Mouse (Mus musculus) stomach, embryonic 14.5 days (tissue): ENCODE data around the gene Cdhr4. TPM values are rescaled to one million over a fixed set of nuclear protein-coding genes. Genes with fewer than 3 reads are reported as not detected.

Experiments
- ATAC-seq: fragments of 200-750 bp; cut with Nextera tagmentation; 2 replicates; pipeline ENCODE4 v1.8.0; 2017; ENCODE audit warnings: low read depth, moderate TSS enrichment; ENCODE audit not compliant: insufficient number of reproducible peaks, insufficient read depth, low FRiP score
- H3K27ac ChIP-seq: fragments of 300-500 bp; sonication (generic); 2 replicates; pipeline ENCODE4 v1.5.1; 2014; ENCODE audit warnings: mild to moderate bottlenecking, low read length, moderate library complexity, mixed read lengths
- H3K27me3 ChIP-seq: fragments of 300-500 bp; sonication (generic); 2 replicates; pipeline ENCODE4 v1.6.1; 2014; ENCODE audit warnings: low read length, control low read depth, mixed read lengths; ENCODE audit not compliant: control insufficient read depth, insufficient read depth
- H3K36me3 ChIP-seq: fragments of 300-500 bp; sonication (generic); 2 replicates; pipeline ENCODE4 v1.6.1; 2014; ENCODE audit warnings: mild to moderate bottlenecking, control low read depth, low read length, moderate library complexity, mixed read lengths; ENCODE audit not compliant: control insufficient read depth, insufficient read depth
- H3K4me1 ChIP-seq: fragments of 300-500 bp; sonication (generic); 2 replicates; pipeline ENCODE4 v1.6.1; 2014; ENCODE audit warnings: low read length, control low read depth, mixed read lengths; ENCODE audit not compliant: control insufficient read depth, insufficient read depth
- H3K4me2 ChIP-seq: fragments of 300-500 bp; sonication (generic); replicated peaks from 2 replicates; pipeline ENCODE4 v1.6.1; 2014; ENCODE audit warnings: low read depth, low read length, control low read depth
- H3K4me3 ChIP-seq: fragments of 300-500 bp; sonication (generic); 2 replicates; pipeline ENCODE4 v1.5.1; 2014; ENCODE audit warnings: low read depth, low read length, control low read depth
- H3K9ac ChIP-seq: fragments of 300-500 bp; sonication (generic); replicated peaks from 2 replicates; pipeline ENCODE4 v1.6.1; 2014; ENCODE audit warnings: low read depth, mild to moderate bottlenecking, control low read depth, low read length, moderate library complexity, mixed read lengths
- H3K9me3 ChIP-seq: fragments of 300-500 bp; sonication (generic); 2 replicates; pipeline ENCODE4 v1.6.1; 2016; ENCODE audit warnings: low read depth, low read length, control low read depth; ENCODE audit not compliant: control insufficient read depth
- WGBS: fragments of 180-500 bp; shearing (Covaris S2); extraction: QIAGEN DNeasy Blood & Tissue Kit; methylation state at CpG from one replicate; pipeline ENCODE4 v1.1.7; 2014; 5-methylcytosine and 5-hydroxymethylcytosine counted together
- polyA plus RNA-seq: library from polyadenylated mRNA; unstranded; fragments of >200 nt; fragmentation: Nextera tagmentation; extraction: Ambion mirVana; gene quantifications from 2 replicates; pipeline ENCODE4 v1.2.1, GENCODE M21; 2014

Cdhr4 gene
- 19.7 and 23.9 TPM in 2 replicates for polyA plus RNA-seq

DNA sequence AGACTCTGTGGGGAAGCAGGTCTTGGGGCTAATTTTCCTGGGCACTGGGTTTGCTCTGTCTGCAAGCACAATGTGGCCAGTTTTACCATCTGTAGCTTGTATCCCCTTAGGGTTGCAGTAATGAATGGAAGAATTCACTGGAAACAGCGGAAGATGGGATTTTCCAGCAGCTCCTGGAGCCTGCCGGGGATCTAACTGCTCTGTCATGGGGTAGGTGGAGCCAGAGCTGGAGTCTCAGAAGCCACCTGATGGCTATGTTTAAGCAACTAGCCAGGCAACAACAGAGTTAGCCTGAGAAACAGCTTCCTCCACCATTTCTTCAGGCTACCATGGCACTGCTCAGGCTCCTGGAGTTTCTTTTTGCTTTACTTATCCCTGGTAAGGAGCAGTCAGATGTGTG is at the start of gene Cdhr4:
Gene Cdhr4 (plus strand): TSS at position 301 of the 400 bp plus-strand sequence.
- no peak for ATAC-seq
- H3K27me3 ChIP-seq = no peaks in the 10 kb centered on the region

DNA sequence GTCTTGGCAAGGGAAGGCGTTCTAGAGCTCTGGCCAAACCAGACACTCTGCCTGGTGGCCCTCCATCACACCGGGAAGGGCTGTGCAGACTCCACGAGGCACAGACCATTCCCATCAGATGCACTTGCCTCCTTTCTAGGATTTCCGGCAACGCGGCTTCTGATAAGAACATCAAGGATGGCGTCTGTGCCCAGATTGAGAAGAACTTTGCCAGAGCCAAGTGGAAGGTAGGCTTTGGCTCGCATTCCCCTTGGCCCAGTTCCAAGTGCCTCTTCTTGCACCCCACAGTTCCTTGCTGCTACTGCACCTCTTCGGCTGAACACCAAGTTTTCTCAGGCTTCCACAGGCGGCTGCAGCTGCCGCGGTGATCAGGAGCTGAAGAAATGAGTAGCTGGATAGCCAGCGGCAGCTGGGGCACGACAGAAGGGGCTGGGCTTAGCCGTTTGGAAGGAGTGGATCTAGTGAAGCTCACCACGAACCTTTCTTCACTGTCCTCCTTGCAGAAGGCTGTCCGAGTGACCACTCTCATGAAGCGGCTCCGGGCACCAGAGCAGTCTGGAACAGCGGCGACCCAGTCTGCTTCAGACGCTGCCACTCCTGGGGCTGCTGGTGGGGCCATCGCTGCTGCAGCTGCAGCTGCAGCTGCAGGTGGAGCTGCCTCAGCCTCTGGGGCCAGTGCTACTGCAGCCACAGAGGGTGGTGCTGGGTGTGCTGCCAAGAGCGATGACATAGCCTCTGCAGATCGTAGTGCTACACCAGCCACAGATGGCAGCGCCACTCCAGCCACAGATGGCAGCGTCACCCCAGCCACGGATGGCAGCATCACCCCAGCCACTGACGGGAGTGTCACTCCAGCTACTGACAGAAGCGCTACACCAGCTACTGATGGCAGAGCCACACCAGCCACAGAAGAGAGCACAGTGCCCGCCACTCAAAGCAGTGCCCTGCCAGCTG is 44.8 kb upstream of the Cdhr4 start:
- Histone ChIP-seq H3K27me3 (no peaks in the 10 kb centered on the region), H3K27ac (no peak overlapping the region), H3K4me1 (0 out of 2 replicates have a peak, but pooled peaks cover 6% of the 10 kb centered on the region), H3K4me3 (no peak overlapping the region), H3K4me2 (no peak overlapping the region), H3K9me3 (no peaks in the 10 kb centered on the region), H3K36me3 (no peaks in the 10 kb centered on the region), H3K9ac (no peak overlapping the region)
- no peak for ATAC-seq
- 87% methylated on average over 31 of the region's 31 CpGs for WGBS

More for the DNA sequence above, at the start of gene Cdhr4:
- H3K4me3 ChIP-seq = no peak within 1 kb of the TSS
- no peaks in the 10 kb centered on the region for H3K9me3 ChIP-seq
- no peak within 1 kb of the TSS for H3K9ac ChIP-seq
- WGBS = 69% methylated on average over 2 of the region's 2 CpGs
- no peak within 1 kb of the TSS for H3K4me2 ChIP-seq
- H3K4me1 ChIP-seq = no peaks in the 10 kb centered on the region
- no peaks in the 10 kb centered on the region for H3K36me3 ChIP-seq
- H3K27ac ChIP-seq = no peak within 1 kb of the TSS

DNA sequence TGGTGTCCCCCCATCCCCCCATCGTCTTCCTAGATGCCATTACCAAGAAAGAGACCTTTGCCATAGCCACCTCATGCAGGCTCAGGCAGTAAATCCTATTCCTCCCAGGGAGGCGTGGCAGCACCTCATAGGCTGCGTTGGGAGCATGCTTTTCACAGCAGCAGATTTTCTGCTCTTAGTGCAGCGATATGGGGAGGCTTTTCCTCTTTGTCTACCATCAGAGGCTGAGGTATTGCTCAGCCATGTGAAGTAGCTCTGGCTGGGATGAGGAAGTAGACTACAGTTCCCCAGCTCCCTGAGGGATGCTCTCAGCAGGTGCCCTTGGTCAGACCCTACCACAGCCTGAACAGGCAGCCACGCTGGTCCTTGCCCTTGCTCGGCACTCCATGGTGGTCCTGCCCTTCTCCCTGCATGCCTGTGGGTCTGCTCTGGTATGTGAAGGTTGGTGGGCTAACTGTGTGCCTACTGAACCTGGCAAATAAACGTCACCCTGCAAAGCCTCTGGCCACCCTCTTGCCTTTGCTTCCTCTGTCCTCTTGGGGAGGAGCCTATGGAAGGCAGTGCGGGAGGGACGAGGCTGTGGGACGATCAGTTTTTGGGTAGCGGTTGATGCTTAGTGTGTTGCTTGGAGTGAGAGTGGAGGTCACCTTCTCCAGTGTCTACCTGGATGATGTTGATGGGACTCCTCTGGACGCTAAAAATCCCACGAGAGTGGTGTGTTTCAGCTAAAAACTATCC is 42.9 kb upstream of the Cdhr4 start:
- 82% methylated on average over 13 of the region's 13 CpGs for WGBS
- H3K4me3 ChIP-seq = no peak overlapping the region

DNA sequence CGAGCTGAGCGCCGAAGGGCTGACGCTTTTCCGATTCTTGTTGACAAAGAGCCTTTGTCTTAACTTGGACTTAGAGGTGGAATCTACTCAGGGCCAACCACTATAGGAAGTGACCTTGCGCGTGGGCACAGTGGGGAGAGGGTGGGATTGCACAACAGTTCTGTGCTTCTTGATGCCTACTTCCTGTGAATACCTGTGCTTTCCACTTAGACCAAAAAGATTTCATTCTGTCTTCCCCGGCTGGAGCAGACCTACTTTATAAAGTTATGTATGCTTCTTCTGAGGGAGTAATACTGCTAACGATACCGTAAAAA is 42.4 kb upstream of the Cdhr4 start, which contains the start of gene Traip:
Gene Traip (plus strand): TSS at position 215 of the 314 bp plus-strand sequence.
- no peak for ATAC-seq
- H3K4me3 ChIP-seq = peak within 1 kb of the TSS; percentile 72
- WGBS = 92% methylated on average over 10 of the region's 10 CpGs

More for the DNA sequence above, 42.9 kb upstream of the Cdhr4 start:
- Histone ChIP-seq H3K4me2 (no peak overlapping the region), H3K9ac (no peak overlapping the region), H3K27ac (no peak overlapping the region), H3K4me1 (0 out of 2 replicates have a peak, but pooled peaks cover 6% of the 10 kb centered on the region), H3K36me3 (no peaks in the 10 kb centered on the region), H3K9me3 (no peaks in the 10 kb centered on the region), H3K27me3 (no peaks in the 10 kb centered on the region)
- no peak for ATAC-seq

DNA sequence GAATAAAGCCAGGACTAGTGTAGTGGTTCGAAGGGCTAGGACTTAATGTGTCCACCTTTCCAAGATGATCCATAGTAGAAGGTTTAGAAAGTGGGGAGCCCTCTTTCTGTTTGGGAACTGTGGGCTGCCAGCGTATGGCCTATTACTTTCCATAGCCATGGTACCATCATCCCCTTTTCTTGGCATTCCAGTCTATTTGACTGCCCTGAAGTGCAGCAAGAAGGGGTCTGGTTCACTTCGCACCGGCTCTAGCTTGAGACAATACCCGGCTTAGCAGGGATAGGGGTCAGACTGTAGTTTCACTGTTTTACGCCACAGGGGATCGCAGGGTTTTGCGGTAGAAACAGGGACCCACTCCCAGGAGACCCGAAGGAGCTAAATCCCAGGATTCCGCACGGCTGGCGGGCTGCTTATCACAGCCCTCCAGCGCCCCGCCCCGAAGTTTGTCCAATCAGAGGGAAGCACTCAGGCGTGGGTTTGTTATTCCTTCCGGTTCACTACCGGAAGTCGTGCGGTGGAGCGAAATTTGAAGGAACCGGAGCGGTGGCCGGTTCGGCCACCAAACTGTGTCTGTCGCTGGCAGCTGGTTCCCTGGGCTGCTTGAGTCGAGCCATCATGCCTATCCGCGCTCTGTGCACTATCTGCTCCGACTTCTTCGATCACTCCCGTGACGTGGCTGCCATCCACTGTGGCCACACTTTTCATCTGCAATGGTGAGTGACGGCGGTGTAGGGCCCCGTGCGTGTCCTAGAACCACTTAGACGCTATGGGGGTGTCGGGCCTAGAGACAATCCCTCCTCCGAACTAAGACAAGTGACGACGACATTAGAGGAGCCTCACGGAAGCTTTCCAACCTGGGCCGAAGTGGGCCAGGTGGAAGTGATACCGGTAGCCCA is 41.6 kb upstream of the Cdhr4 start:
- Histone ChIP-seq H3K4me3 (peak overlapping the region; percentile 72), H3K9me3 (no peaks in the 10 kb centered on the region), H3K4me1 (0 out of 2 replicates have a peak, but pooled peaks cover 6% of the 10 kb centered on the region), H3K36me3 (no peaks in the 10 kb centered on the region), H3K27me3 (no peaks in the 10 kb centered on the region), H3K9ac (peak overlapping the region; percentile 45), H3K27ac (peak overlapping the region; percentile 57; the same call in 1 of the 2 replicates), H3K4me2 (peak overlapping the region; percentile 61)
- WGBS = 18% methylated on average over 45 of the region's 45 CpGs
- peak; percentile 95 for ATAC-seq

More for the DNA sequence above, 42.4 kb upstream of the Cdhr4 start, which contains the start of gene Traip:
- Histone ChIP-seq H3K27ac (peak within 1 kb of the TSS; percentile 57; the same call in 1 of the 2 replicates), H3K9ac (peak within 1 kb of the TSS; percentile 45), H3K9me3 (no peaks in the 10 kb centered on the region), H3K36me3 (no peaks in the 10 kb centered on the region), H3K4me2 (peak within 1 kb of the TSS; percentile 61), H3K4me1 (0 out of 2 replicates have a peak, but pooled peaks cover 6% of the 10 kb centered on the region), H3K27me3 (no peaks in the 10 kb centered on the region)

DNA sequence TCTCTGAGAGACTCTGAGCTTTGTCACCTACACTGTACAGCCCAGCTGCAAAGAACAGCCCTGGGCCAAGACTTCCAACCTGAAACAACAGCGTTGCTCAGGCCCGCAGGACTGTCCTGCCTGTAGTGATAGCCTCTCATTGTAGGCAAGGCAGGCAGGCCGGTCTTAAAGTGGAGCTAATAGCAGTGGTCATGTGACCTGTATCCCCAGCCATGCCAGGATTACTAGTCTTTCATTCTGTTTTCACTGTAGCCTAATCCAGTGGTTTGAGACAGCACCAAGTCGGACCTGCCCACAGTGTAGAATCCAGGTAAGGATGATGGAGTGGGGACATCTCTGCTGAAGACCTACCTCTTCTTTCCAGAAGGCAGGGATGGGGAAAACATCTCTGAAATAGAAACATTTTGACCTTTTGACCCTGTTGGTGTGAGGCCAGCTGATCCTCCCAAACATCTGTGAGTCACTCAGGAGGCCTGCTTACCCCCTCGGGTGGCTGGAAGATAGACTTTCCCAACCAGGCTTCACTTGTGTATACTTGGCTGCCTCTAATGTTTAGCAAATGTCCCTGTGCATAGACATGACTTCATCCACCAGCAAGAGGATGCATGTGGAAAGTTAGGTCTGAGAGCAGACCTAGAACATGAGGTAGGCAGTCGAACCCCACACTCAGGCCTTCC is 36.5 kb upstream of the Cdhr4 start:
- 80% methylated on average over 6 of the region's 6 CpGs for WGBS
- H3K9ac ChIP-seq = no peak overlapping the region
- ATAC-seq = no peak

DNA sequence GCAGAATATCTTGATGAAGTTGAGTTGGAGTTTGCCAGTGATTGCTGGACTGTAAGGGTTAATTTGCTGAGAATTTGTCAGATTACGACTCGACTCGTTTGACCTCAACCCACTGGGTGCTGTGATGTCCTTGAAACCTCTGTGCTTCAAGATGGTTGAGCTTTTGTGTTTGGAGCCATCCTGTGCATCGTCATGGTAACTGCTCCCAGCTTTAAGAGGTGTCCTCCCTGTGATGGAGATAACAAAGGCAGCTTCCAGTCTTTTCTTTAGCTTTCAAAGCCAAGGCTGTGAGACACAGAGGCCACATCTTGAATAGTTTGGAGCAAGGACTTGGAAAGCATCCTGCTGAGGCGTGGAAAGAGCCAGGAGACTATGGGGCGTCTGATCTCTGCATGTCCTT is 35.2 kb upstream of the Cdhr4 start:
- H3K9me3 ChIP-seq = no peaks in the 10 kb centered on the region
- no peak for ATAC-seq
- H3K36me3 ChIP-seq = peaks cover 21% of the 10 kb centered on the region; the same call in 1 of the 2 replicates
- no peak overlapping the region for H3K27ac ChIP-seq
- no peak overlapping the region for H3K9ac ChIP-seq
- no peaks in the 10 kb centered on the region for H3K27me3 ChIP-seq
- WGBS = 74% methylated on average over 6 of the region's 6 CpGs
- no peak overlapping the region for H3K4me3 ChIP-seq
- no peak overlapping the region for H3K4me2 ChIP-seq
- no peaks in the 10 kb centered on the region for H3K4me1 ChIP-seq

More for the DNA sequence above, 36.5 kb upstream of the Cdhr4 start:
- H3K9me3 ChIP-seq = no peaks in the 10 kb centered on the region
- H3K4me3 ChIP-seq = no peak overlapping the region
- no peak overlapping the region for H3K27ac ChIP-seq
- H3K4me2 ChIP-seq = no peak overlapping the region
- H3K27me3 ChIP-seq = no peaks in the 10 kb centered on the region
- 0 out of 2 replicates have a peak, but pooled peaks cover 13% of the 10 kb centered on the region for H3K36me3 ChIP-seq
- H3K4me1 ChIP-seq = 0 out of 2 replicates have a peak, but pooled peaks cover 6% of the 10 kb centered on the region
